Mouse (Mus musculus): ENCODE results near the gene Gm49673. TPM values are rescaled to one million over a fixed set of nuclear protein-coding genes. Genes with fewer than 3 reads are reported as not detected.
"Not testable (repeated sequence)": the region's sequence is repeated elsewhere in the genome, so short reads cannot be mapped to it uniquely, and the experiment has no call there.

Gene Gm49673
- polyA plus RNA-seq, 1 experiment from 2014 or later = 0.96 TPM

DNA sequence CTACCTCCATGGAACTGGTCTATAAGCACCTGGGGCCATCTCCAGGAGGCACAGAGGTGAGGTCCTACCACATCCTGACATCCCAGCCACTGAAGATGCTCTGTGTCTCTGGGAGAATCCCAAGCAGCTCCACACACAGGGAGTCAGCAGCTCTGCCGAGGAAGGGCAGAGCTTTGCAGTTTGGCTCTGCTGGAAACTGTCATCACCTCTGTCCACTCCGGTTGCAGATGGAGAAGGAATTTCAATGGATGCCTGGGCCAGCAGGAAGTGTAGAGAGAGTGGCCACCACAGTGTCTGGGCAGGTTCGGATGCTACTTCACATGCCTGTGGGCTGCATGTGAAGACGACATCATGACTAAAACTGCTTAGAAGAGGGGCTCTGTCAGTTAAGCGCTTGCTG is 106.4 kb downstream of the Gm49673 start:
- H3K36me3 ChIP-seq (ENCODE audit: control insufficient read depth, insufficient read depth, low read length); H3K4me1 ChIP-seq (replicated peaks; ENCODE audit: control insufficient read depth, insufficient read depth, low read length); H3K9me3 ChIP-seq (ENCODE audit: control insufficient read depth, low read length); H3K4me2 ChIP-seq (replicated peaks; ENCODE audit: low read depth, low read length); H3K27me3 ChIP-seq (ENCODE audit: control insufficient read depth, insufficient read depth, low read length); H3K9ac ChIP-seq (ENCODE audit: low read depth, low read length); ATAC-seq (ENCODE audit: low FRiP score); H3K4me3 ChIP-seq (ENCODE audit: low read depth, low read length); DNase-seq (ENCODE audit: low spot score); H3K27ac ChIP-seq (ENCODE audit: low read depth, low read length): not testable (repeated sequence)
- WGBS = no CpG with 5 or more reads among the region's 5 CpGs

DNA sequence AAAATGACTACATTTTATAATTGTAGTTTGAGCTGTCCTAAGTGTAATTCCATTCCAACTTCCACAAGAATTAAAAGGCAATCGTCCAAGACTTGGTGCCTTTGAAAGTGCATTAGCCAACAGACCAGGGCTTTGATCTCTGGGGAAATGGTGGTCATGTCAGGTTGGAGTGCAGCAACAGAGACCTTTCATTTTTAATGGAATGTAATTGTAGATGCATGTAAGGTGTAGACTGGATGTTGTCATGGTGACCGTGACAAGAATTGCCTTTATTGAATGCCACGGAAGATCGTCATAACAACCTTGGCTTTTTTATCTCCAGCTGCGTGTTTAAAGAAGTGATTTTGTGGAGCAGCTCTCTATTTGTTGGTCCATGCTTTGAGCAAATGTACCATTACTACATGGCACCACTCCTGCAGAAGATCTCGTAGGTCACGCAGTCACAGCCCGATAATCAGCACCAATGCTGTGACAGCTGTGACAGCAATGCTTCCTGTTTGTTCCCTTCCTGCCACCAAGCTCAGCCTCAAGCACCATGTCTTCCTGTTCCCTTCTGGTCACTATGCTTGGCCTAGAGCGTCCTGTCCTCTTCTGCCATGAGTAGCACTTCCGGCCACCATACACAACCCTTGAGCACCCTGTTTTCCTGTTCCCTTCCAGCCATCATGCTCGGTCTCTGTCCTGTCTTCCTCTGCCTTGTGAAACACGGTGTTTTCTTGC is 107.5 kb downstream of the Gm49673 start:
- H3K4me3 ChIP-seq (ENCODE audit: low read depth, low read length); DNase-seq (ENCODE audit: low spot score); ATAC-seq (ENCODE audit: low FRiP score): not testable (repeated sequence)

DNA sequence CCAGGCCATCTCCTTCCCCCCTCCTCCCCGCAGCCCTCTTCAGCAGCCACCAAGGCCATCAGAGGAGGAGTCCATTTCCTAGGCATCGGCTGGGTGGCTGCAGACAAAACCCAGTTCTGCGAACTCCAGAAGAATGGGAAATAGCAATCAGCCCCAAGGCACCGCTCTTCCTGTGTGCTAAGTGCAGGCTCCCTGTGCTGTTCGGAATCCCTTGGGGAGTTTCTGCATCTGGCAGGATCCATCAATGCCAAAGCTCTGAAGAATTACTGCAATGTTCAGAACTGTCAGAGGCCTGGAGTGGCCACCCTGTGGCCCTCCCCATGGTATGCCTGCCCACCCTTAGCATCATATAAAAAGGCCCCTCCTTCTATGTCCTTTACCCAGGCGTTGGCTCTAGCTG is 110.6 kb downstream of the Gm49673 start:
- H3K9me3 ChIP-seq (ENCODE audit: control insufficient read depth, low read length); H3K4me3 ChIP-seq (ENCODE audit: low read depth, low read length); DNase-seq (ENCODE audit: low spot score); ATAC-seq (ENCODE audit: low FRiP score); H3K27me3 ChIP-seq (ENCODE audit: control insufficient read depth, insufficient read depth, low read length); H3K4me1 ChIP-seq (replicated peaks; ENCODE audit: control insufficient read depth, insufficient read depth, low read length); H3K27ac ChIP-seq (ENCODE audit: low read depth, low read length); H3K9ac ChIP-seq (ENCODE audit: low read depth, low read length); H3K36me3 ChIP-seq (ENCODE audit: control insufficient read depth, insufficient read depth, low read length); H3K4me2 ChIP-seq (replicated peaks; ENCODE audit: low read depth, low read length): not testable (repeated sequence)
- WGBS = 74% methylated on average over 3 of the region's 6 CpGs

More for the DNA sequence above, 107.5 kb downstream of the Gm49673 start:
- not testable (repeated sequence) for H3K27ac ChIP-seq (ENCODE audit: low read depth, low read length); H3K9ac ChIP-seq (ENCODE audit: low read depth, low read length); H3K36me3 ChIP-seq (ENCODE audit: control insufficient read depth, insufficient read depth, low read length); H3K9me3 ChIP-seq (ENCODE audit: control insufficient read depth, low read length); H3K4me1 ChIP-seq (replicated peaks; ENCODE audit: control insufficient read depth, insufficient read depth, low read length); H3K4me2 ChIP-seq (replicated peaks; ENCODE audit: low read depth, low read length); H3K27me3 ChIP-seq (ENCODE audit: control insufficient read depth, insufficient read depth, low read length)
- WGBS = no CpG with 5 or more reads among the region's 12 CpGs

Other genes with a start within 250 kb of the Gm49673 start
- gene Tagap, start 221.8 kb downstream of the Gm49673 start, polyA plus RNA-seq (2014; fragmentation: Nextera tagmentation; extraction: Ambion mirVana) = 0.51 and 0.52 TPM in 2 replicates
- 63.4 and 67.6 TPM in 2 replicates for gene Rsph3a, start 202.2 kb downstream of the Gm49673 start, polyA plus RNA-seq (2014; fragmentation: Nextera tagmentation; extraction: Ambion mirVana)
- 14.9 and 15.9 TPM in 2 replicates for gene Rnaset2a, start 309 bp upstream of the Gm49673 start, polyA plus RNA-seq (2014; fragmentation: Nextera tagmentation; extraction: Ambion mirVana)
- 45.9 and 51.2 TPM in 2 replicates for gene Fgfr1op, start 17.7 kb upstream of the Gm49673 start, polyA plus RNA-seq (2014; fragmentation: Nextera tagmentation; extraction: Ambion mirVana)
- not detected in 2 replicates for gene Ccr6, start 88.3 kb upstream of the Gm49673 start, polyA plus RNA-seq (2014; fragmentation: Nextera tagmentation; extraction: Ambion mirVana)
- gene Mpc1, start 135.1 kb upstream of the Gm49673 start, polyA plus RNA-seq (2014; fragmentation: Nextera tagmentation; extraction: Ambion mirVana) = 116 and 125 TPM in 2 replicates
- gene Sft2d1, start 163.3 kb upstream of the Gm49673 start, polyA plus RNA-seq (2014; fragmentation: Nextera tagmentation; extraction: Ambion mirVana) = 72.5 and 79.6 TPM in 2 replicates
- gene Prr18, start 189.7 kb upstream of the Gm49673 start, polyA plus RNA-seq (2014; fragmentation: Nextera tagmentation; extraction: Ambion mirVana) = 1.5 TPM in 2 replicates
- 0.53 and 0.59 TPM in 2 replicates for gene T2, start 208.2 kb upstream of the Gm49673 start, polyA plus RNA-seq (2014; fragmentation: Nextera tagmentation; extraction: Ambion mirVana)

Data from hindbrain, embryonic 11.5 days (tissue).